Mouse (Mus musculus): ENCODE data around the gene Timeless.
A peak's percentile ranks its signal among the peaks of the same experiment; 100 is the strongest.
"Not testable (repeated sequence)": the region's sequence is repeated elsewhere in the genome, so short reads cannot be mapped to it uniquely, and the experiment has no call there.

Gene Timeless

DNA sequence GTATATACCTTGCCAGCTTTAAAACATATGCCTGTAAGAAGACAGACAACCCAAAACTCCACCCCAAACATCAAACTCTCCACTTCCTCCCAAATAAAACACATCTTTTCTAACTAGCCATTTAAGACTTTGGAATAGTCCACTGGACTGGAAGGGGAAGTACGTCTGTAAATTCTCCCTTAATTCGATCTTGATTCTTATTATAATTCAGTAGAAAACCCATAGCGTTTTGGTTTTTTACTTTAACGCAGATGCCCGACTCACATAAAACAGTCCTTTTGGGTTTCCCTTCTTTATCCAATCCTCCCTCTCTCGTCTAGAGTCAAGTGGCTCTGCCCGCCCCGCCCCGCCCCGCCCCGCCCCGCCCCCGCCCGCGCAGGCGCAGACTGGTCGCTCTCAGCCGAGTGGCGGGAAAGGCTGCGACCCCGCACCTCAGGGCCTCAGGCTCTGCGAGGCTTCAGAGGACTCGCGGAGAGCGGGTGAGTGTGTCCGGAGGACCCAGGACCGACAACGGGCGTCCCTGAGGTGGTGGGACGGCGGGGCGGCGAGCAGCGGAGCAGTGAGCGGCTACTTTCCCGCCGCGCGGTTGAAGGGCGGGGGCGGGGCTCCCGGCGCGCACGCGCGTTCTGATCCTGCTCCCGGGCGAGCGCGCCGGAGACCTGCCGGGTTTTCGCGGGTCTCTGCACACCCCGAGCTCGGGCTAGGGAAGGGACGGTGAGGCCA lies at the start of gene Timeless:
Gene Timeless, plus strand, starts transcription at position 369 of the 723 bp plus-strand sequence.
- no peak for DNase-seq (ENCODE audit: low read depth, low spot score)

DNA sequence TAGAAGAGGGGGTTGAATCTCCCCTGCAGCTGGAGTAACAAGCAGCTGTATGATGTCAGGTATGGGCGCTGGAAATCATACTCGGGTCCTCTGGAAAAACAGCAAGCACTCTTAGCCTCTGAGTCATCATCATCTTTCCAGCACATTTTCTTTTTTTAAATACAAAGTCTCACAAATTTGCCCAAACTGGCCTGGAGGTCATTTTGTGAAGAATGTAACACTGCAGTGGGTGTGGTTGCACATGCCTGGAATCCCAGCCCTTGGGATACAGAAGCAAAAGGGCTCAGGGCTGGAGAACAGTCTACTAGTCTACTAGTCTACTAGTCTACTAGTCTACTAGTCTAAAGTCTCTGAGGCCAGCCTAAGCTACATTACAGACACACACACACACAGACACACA lies 47.6 kb upstream of the Timeless start:
- no peak for DNase-seq (ENCODE audit: low read depth, low spot score)

DNA sequence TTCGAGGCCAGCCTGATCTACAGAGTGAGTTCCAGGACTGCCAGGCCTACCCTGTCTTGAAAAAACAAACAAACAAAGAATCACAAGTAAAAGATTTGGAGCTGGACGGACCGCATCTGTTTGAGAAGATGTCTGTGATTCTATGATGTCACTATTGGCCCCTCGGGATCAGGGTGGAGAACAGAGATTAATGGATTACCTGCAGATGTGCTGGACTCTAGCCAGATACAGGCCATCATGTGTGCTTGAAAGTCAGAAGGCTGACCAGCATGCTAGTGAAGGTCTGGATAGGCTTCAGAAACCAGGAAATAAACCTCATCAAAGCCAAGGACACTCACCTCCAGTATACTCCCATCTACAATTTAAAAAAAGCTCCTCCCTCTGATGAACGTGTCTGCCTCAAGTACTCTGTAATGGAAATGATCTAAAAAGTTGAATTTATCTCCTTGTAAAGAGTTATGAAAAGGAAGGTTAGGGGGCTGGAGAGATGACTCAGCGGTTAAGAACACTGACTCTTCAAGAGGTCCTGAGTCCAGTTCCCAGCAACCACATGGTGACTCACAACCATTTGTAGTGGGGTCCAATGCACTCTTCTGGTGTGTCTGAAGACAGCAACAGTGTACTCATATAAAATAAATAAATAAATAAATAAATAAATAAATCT lies 46.5 kb upstream of the Timeless start:
- no peak for DNase-seq (ENCODE audit: low read depth, low spot score)

DNA sequence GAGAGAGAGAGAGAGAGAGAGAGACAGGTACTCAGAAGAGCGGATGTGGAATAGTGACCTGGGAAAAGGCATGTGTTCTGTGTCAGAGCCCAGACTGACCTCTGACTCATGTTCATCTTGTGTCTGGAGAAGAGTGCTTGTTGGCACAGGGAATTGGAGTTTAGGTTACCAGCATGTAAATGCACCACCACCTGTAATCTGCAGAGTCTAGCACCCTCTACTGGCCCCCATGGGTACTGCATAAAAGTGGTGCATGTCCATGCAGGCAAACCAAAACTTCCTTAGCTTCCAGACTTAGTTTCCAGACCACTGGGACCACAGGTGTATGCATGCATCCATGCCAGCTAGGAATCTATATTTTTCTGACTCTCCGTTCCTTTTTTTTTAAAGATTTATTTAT lies 45.9 kb upstream of the Timeless start:
- DNase-seq (ENCODE audit: low read depth, low spot score): peak; percentile 84

DNA sequence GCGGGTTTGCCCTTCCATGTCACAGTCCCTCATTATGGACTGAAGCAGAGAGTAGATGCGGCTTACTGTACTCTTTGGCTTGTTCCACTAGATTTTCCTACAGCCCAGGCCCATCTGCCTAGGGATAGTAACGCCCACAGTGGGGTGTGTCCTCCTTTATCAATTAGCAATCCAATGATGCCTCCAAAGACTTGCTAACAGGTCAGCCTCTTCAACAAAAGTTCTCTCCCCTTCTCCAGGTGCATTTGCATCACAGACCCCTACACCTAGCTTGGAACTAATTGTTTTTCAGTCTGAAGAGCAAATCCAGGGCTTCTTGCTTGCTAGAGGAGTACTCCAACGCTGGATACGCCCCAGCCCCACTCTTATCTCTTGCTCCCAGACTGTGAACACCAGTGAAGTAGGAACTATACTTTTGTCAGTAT lies 44.7 kb upstream of the Timeless start:
- peak; percentile 83 for DNase-seq (ENCODE audit: low read depth, low spot score)

DNA sequence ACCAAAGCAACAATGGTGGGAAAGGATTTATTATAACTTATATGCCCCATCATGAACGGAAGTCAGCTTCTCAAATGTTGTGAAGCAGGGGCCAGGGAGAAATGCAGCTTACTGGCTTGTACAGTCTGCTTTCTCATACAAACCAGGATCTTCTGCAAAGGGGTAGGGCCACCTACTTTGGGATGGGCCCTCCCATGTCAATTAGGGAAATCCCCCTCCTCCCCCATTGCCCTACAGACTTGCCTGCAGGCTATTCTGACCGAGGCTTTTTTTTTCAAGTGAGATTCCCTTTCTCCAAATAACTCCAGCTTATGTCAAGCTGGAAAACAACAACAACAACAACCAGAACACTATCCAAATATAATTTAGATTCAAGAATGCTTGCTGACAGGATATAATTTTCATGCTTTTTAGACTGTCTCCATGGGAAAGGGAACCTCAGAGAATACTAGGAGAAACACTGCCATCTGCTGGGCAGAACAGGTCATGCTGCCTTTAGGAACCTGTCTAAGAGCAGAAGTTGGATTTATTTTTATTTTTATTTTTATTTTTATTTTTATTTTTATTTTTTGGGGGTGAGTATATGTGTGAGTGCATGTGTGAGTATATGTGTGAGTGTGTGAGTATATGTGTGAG lies 43.5 kb upstream of the Timeless start:
- no peak for DNase-seq (ENCODE audit: low read depth, low spot score)

DNA sequence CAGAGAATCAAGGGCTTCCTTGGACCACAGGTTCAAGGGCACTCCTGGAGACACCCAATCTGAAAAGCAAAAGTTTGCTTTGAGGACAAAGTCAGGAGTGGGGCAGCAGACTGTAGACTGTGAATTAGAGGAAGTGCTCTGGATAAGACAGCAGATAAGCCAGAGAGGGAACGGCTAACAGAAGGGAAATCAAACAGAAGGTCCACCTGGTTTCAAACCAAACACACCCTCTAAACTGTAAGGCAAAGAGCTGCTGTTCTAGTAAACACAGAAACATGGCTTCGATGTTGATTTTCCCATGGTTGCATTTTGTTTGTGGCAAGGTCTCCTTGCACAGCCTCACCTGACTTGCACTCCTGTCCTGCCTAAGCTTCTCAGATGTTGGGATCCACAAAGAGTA lies 40.4 kb upstream of the Timeless start:
- no peak for DNase-seq (ENCODE audit: low read depth, low spot score)

DNA sequence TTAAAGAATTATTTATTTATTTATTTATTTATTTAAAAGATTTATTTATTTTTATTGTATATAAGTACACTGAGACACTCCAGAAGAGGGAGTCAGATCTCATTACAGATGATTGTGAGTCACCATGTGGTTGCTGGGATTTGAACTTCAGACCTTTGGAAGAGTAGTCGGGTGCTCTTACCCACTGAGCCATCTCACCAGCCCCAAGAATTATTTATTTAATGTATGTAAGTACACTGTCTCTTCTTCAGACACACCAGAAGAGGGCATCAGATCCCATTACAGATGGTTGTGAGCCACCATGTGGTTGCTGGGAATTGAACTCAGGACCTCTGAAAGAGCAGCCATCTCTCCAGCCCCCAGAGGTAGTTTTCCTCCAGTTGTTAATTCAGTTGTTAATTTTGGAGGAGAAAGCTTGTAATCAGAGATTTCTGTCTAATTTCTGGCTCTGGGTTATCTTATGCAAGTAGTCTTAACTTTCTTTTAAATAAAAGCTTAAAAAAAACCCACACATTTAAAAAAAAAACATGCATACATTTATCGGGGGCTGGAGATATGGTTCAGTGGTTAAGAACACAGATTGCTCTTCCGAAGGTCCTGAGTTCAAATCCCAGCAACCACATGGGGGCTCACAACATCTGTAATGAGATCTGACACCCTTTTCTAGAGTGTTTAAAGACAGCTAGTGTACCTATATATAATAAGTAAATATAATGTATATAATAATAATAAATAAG lies 39.7 kb upstream of the Timeless start:
- DNase-seq (ENCODE audit: low read depth, low spot score): not testable (repeated sequence)

DNA sequence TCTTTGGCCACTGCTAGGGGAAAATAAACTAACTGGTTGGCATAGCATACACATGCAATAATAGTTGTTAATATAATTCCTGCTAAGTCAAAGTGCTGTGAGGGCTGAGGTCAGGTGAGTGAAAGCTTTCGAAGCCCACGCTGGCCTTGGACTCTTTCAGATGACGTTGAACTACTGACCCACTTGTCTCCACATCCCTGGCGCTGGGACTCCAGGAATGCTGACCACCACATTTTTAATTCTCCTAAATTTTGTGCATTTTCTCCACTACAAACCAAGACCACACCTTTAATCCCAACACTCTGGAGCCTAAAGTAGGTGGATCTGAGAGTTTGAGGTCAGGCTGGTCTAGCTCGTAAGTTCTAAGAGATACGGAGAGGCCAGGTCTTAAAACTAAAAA lies 38.8 kb upstream of the Timeless start:
- no peak for DNase-seq (ENCODE audit: low read depth, low spot score)

DNA sequence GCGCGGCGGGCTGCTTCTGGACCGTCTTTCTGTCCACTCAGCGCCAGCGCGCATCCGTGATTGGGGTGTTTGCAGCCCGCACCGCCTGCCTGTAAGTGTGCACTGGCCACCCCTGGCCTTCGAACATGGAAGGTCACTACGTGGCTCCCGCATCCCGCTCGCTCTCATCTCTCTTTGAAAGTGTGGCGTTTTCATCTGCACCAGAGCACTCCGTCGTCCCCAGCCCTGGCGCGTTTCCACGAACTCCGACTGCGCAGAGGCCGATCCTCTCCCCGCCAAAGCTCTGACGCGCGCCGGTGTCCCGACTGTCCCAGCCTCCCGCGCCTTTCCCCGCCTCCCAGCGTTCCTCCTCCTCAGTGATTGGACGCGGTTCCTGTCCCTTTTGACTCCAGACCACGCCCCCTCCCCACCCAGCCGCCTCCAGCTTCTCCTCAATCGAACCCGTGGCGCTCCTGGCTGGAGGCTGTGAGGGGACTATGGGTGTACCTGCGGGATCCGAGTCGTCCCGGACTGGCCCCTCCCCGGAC lies 37.8 kb upstream of the Timeless start, which contains the start of gene Gls2:
Gene Gls2, plus strand, starts transcription at position 434 of the 527 bp plus-strand sequence.
- DNase-seq (ENCODE audit: low read depth, low spot score): peak; percentile 96

DNA sequence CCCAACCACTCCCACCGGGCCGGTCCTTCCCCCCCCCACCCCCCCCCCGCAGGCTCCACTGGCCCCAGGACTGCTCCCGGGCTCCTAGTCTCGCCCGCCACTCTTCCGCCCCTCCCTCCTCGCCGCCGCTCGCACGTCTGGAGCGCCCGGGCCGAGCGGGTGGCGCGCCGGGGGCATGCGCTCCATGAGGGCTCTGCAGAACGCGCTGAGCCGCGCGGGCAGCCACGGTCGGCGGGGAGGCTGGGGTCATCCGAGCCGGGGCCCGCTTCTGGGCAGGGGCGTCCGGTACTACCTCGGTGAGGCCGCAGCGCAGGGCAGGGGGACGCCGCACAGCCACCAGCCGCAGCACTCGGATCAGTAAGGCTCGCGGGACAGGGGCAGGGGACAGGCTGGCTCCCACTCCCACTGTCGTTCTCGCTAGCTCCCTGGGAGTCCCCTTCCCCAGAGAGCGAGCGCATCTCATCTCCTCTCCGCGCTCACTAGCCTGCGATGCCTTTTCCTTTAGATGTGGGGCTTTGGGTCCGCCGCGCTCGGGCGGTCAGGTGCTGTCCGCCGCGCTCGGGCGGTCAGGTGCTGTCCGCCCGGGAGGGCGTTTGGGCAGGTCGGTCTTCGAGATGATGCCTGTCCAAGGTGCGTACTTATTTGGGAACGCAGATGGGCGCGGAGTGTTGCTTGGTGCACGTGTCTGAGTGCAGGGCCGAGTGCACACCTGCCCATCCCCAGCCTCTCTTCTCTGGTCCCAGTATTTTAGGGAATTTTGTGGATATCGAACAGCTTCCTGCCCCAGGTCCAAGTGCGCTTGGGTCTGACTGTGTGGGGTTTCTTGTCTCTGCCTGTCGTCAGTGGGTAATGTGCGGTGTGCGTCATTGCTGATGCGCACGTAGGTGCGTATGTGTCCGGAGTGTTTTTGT lies 37.1 kb upstream of the Timeless start:
- DNase-seq (ENCODE audit: low read depth, low spot score): no peak

DNA sequence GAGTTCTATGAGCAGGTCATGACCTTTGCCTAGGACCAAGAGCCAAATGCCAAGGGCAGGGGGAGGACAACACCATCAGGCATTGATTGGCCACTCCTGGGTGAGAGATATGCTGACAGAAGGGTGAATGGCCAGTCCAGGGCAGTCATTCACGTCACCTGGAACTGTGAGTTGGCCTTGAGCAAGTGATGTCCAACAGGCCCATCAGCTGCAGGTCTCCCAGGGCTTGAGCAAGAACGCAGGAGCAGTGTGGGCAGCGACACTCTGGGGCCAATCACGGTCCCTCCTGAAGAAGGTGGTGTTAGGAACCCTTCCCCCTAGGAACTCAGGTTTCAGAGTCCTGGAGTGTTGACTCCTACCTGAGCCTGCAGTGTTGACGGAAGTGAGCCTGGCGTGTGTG lies 30.0 kb upstream of the Timeless start:
- DNase-seq (ENCODE audit: low read depth, low spot score): no peak

DNA sequence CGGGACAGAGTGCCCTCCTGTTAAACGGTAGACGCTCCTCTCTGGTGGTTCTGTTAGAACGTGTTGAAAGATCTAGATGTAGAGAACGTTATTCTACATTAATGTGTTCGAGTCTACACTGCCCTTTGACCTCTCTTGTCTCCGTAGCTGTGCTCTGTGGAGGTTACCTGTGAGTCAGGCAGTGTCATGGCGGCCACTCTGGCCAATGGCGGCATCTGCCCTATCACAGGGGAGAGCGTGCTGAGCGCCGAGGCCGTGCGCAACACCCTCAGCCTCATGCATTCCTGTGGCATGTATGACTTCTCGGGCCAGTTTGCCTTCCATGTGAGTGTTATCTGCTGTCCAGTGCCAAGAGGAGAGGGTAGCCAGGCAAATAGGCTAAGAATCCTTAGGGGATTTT lies 26.9 kb upstream of the Timeless start:
- DNase-seq (ENCODE audit: low read depth, low spot score): no peak

DNA sequence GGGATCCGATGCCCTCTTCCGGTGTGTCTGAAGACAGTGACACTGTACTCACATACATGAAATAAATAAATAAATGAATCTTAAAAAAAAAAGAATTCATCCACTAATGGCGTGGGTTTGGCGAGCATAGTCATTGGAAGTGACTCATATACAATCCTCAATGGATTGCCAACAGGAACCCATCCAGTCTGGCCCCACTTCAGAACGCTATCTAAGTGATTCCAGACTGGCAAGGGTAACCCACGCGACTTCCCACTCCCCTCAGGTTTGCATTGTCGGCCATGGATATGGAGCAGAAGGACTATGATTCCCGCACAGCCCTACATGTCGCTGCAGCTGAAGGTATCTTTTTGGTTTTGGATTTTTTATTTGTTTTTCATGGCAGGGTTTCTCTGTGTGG lies 23.5 kb upstream of the Timeless start:
- no peak for DNase-seq (ENCODE audit: low read depth, low spot score)

DNA sequence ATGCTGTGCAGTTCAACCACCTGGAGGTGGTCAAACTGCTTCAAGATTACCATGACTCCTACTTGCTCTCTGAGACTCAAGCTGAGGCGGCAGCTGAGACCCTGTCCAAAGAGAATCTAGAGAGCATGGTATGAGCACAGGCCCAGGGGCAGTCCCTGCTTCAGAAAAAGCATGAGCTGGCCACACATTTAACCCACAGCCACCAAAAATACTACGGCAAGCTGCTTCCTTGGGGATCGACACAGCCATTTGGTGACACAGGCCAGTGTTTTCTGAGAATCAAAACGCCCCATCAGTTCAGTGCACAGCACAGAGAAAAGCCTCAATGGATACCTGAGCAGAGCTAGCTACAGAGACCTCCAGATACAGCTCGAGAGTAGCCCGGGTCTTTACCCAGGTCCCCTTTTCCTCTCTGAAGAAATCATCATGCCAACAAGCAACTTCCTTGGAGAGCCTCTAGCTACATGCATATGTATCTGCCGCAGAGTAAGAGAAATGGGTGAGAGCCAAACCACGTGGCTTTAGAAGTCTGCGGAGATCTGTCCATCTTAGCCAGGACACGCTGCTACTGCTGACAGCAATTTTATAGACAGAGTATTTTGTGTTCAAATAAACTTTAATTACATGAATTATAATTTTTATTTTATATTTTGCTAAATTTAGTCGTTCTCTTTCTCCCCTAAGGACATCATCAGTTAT lies 22.4 kb upstream of the Timeless start:
- DNase-seq (ENCODE audit: low read depth, low spot score): no peak

DNA sequence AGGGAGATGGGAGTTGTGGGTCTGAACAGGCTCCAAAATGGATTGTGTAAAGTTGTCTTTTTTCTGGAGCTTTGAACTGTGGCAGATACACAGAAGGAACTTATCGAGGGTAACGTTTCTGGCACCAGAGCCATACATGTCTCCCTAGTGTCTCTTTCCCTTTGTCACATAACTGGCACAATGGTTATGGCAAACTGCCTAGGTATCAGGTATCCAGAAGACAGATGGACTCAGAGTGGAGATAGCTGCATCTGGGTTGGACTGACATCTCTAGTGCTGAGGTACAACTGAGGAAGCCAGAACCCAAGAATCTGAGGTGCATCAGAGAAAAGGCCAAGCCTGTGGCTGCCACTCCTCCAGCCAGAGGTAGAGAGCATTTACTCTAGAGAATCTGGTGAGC lies 21.7 kb upstream of the Timeless start:
- DNase-seq (ENCODE audit: low read depth, low spot score): no peak

DNA sequence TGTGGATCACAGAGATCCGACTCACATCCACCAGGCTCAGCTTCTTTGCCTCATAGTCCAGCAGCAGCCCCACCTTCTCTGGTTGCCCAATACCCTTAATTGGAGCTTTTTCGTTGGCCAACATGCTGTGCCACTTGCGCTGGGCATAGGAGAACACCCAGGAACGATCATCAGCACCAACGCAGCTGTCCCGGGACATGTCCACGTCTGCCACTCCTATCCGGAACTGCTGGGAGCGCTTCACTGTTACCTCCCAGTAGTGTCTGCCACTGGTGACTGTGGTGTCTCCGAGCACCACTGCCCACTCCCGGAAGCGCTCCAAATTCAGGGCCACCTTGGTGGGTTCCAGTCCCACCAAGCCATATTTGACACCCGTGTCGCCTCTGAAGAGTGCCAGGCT lies 20.9 kb upstream of the Timeless start:
- DNase-seq (ENCODE audit: low read depth, low spot score): no peak

DNA sequence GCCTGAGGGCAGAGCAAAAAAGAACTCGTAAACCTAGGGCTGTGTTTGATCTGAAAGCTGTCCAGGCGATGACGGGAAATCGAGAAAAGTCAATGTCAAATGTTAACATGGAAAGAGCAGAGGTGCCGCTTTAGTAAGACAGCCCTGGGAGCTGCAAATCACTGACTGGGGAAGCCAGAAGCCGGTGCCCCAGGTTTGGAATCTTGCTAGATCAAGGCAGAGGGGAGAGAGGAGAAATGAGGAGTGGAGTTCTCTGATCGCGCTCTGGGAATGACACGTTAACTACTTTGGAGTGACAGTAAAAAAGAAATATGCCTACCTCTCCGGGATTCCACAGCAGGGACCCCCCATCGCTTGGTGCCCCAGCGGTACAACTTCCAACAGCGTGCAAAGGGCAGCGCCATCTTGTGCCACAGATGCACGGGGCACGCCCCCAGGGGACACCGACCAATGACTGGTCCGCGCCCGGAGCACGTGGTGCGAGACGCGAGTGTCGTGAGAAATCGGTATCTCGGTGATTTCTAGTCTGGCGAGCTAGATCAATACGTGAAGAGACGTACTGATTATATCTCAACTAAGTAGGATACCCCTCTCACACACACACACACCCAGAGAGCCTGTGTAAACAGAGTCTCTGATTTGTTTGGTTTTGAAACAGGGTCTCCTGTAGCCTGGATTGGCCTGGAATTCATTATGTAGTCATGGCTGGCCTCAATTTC lies 20.3 kb upstream of the Timeless start, which contains the start of gene Spryd4:
Gene Spryd4, minus strand, starts transcription at position 418 of the 719 bp plus-strand sequence.
- DNase-seq (ENCODE audit: low read depth, low spot score): peak; percentile 84

DNA sequence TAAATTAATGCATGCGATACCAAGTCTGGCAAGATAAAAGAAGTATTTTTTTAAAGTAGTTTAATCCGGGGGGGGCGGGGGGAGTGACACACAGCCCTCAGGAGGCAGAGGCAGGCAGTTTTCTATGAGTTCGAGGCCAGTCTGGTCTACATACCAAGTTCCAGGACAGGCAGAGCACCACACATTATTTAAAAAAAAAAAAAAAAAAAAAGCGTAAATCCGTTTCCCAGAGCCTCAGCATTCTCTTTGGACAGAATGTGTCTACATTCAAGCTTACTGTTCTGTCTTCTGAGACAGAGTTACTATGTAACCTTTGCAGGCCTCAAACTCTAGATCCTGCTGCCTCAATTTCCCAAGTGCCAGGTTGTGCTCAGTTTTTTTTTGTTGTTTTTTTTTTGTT lies 19.7 kb upstream of the Timeless start:
- no peak for DNase-seq (ENCODE audit: low read depth, low spot score)

Measured in WW6 (cell line).